Mouse (Mus musculus) kidney, adult 2 months (tissue): ENCODE results near the gene Slc22a3.

ENCODE experiments used
- CTCF ChIP-seq: fragments of 200-500 bp; conservative IDR thresholded peaks from 2 replicates; pipeline ENCODE4 v1.5.1; 2011; ENCODE audit warnings: low read depth, mild to moderate bottlenecking, control low read depth, low read length, moderate library complexity, mixed read lengths; ENCODE audit not compliant: insufficient read depth, insufficient read length
- POLR2A ChIP-seq: fragments of 200-500 bp; IDR thresholded peaks from one replicate; pipeline ENCODE4 v1.6.1; 2011; ENCODE audit warnings: low read depth, low read length, control low read depth

DNA sequence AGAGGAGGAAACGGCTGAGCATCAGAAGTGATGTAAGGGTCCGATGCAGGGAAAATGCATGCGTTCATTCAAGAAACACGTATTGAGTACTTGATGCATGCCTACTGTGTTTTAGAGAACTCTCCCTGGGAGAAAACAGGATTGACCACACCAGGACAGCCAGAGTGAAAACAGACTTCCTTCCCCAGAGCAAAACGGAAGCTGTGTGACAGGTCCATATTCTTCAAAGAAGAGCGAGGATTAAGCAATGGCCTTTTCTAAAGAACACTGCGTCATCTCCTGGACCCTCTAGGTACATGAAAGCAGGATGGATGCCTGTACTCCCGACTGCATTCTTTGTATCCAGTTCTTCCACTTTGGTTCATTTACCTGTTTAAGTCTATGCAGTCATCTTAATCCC is 8.1 kb downstream of the Slc22a3 start:
- TF ChIP-seq POLR2A = no peak
- no peak for TF ChIP-seq CTCF
